Mouse (Mus musculus): ENCODE results near the gene Eif5a.

GRCm38 (mm10) chr11:69947337-69948065 lies 25.7 kb upstream of the Eif5a start:
- TF ChIP-seq CTCF (IDR thresholded peaks at IDR 0.05; ENCODE audit: low read depth, low read length) (no peak), POLR2A (IDR thresholded peaks at IDR 0.05; ENCODE audit: borderline replicate concordance, low read depth, low read length) (no peak)

All from bone marrow macrophage, adult 2 months (primary cell).